14 mouse cellular contexts compared by ENCODE assay signal in genomic region chr1:91051461-91052094, GRCm38 (mm10). TPM values are rescaled to one million over a fixed set of nuclear protein-coding genes. Genes with fewer than 3 reads are reported as not detected.
DNase-seq lines count a peak whose midpoint lies in the region; ATAC-seq and TF ChIP-seq lines count a peak whose summit lies in the region.
"Had no signal": no experiment of that assay in that cellular context is flagged by ENCODE, and none has a peak within 500 bp of the region (broad histone marks: within the 10 kb centered on the region; RNA-seq: fewer than 3 reads in every experiment).

No protein-coding gene starts in this region.

- peaks cover 35% of the 10 kb centered on the region for H3K79me2 ChIP-seq in CH12.LX (replicated peaks; ENCODE audit: control insufficient read depth, extremely low read depth, insufficient read depth, poor library complexity, severe bottlenecking)

- no peak for TF ChIP-seq RAD21 in CH12.LX (IDR thresholded peaks at IDR 0.05; ENCODE audit: low read depth, low read length)

- no peak; the same call in 1 of the 2 replicates for TF ChIP-seq POLR2A in CH12.LX (IDR thresholded peaks at IDR 0.05; ENCODE audit: low read depth, low read length)

- TF ChIP-seq EP300 in CH12.LX (IDR thresholded peaks at IDR 0.05; ENCODE audit: low read length): no peak
- no peak for TF ChIP-seq EP300 in liver, embryonic 14.5 days (IDR thresholded peaks at IDR 0.05; ENCODE audit: low read depth)

- 0 out of 2 replicates have a peak overlapping the region, but pooled peaks have one; percentile 24 for H3K27ac ChIP-seq in kidney, embryonic 15.5 days
- H3K27ac ChIP-seq in kidney, embryonic 14.5 days (ENCODE audit: low read depth, low read length): no peak overlapping the region
- H3K27ac ChIP-seq in CH12.LX (ENCODE audit: insufficient read depth, low read depth): peak overlapping the region; percentile 4; the same call in 1 of the 2 replicates
- no peak overlapping the region for H3K27ac ChIP-seq in liver, embryonic 14.5 days
- H3K27ac ChIP-seq in forebrain, embryonic 12.5 days: no peak overlapping the region
- H3K27ac ChIP-seq: neural tube, embryonic 13.5 days had no signal

- WGBS in kidney, embryonic 15.5 days: 48% methylated on average over 8 of the region's 8 CpGs
- 55% methylated on average over 8 of the region's 8 CpGs for WGBS in kidney, embryonic 14.5 days
- 46% methylated on average over 8 of the region's 8 CpGs for WGBS in liver, embryonic 14.5 days (ENCODE audit: insufficient replicate concordance)
- 79% methylated on average over 8 of the region's 8 CpGs for WGBS in forebrain, embryonic 12.5 days

- DNase-seq in adrenal gland, postnatal 10 days: peak; percentile 1
- DNase-seq in adrenal gland, adult 2 months: no peak
- peak; percentile 34 for DNase-seq in CH12.LX (ENCODE audit: extremely low read depth)
- no peak for DNase-seq in liver, embryonic 14.5 days (ENCODE audit: low read depth in 3 of 3, low spot score in 3 of 3)
- DNase-seq in cerebellum, postnatal 36 days: no peak
- DNase-seq: cerebellum, postnatal 25 days; gastrocnemius, postnatal 10 days; midbrain, embryonic 14.5 days; right cerebral cortex, adult 18-20 months; thymus, postnatal 4 days had no signal

- no peak for ATAC-seq in kidney, embryonic 15.5 days (replicated peaks; ENCODE audit: low FRiP score)
- ATAC-seq in kidney, embryonic 14.5 days (ENCODE audit: low FRiP score, low TSS enrichment): no peak
- no peak for ATAC-seq in liver, embryonic 14.5 days (ENCODE audit: insufficient read depth)
- no peak for ATAC-seq in forebrain, embryonic 12.5 days (ENCODE audit: low FRiP score)

- H3K9me3 ChIP-seq in kidney, embryonic 15.5 days (replicated peaks): no peaks in the 10 kb centered on the region
- no peaks in the 10 kb centered on the region for H3K9me3 ChIP-seq in kidney, embryonic 14.5 days (ENCODE audit: control insufficient read depth, low read length)
- H3K9me3 ChIP-seq in CH12.LX (replicated peaks; ENCODE audit: low read length): no peaks in the 10 kb centered on the region
- H3K9me3 ChIP-seq in liver, embryonic 14.5 days (ENCODE audit: control insufficient read depth, low read length): no peaks in the 10 kb centered on the region
- no peaks in the 10 kb centered on the region for H3K9me3 ChIP-seq in forebrain, embryonic 12.5 days
- H3K9me3 ChIP-seq: neural tube, embryonic 13.5 days had no signal

- no peaks in the 10 kb centered on the region for H3K36me3 ChIP-seq in kidney, embryonic 15.5 days
- H3K36me3 ChIP-seq in kidney, embryonic 14.5 days (ENCODE audit: control insufficient read depth, insufficient read depth, low read length): no peaks in the 10 kb centered on the region
- H3K36me3 ChIP-seq in CH12.LX (replicated peaks in 1 of 2; ENCODE audit: control insufficient read depth in 1 of 2, insufficient read depth in 1 of 2, low read length in 1 of 2): peaks cover 0 to 7% of the 10 kb centered on the region in 2 experiments
- H3K36me3 ChIP-seq in liver, embryonic 14.5 days (replicated peaks; ENCODE audit: control insufficient read depth, insufficient read depth, low read depth): no peaks in the 10 kb centered on the region
- H3K36me3 ChIP-seq in forebrain, embryonic 12.5 days (replicated peaks): no peaks in the 10 kb centered on the region
- H3K36me3 ChIP-seq: neural tube, embryonic 13.5 days had no signal

- no peaks in the 10 kb centered on the region for H3K27me3 ChIP-seq in kidney, embryonic 15.5 days
- no peaks in the 10 kb centered on the region for H3K27me3 ChIP-seq in kidney, embryonic 14.5 days (ENCODE audit: control insufficient read depth, insufficient read depth, low read length)
- H3K27me3 ChIP-seq in CH12.LX (replicated peaks): no peaks in the 10 kb centered on the region
- no peaks in the 10 kb centered on the region; the same call in none of the 2 replicates for H3K27me3 ChIP-seq in liver, embryonic 14.5 days (ENCODE audit: control insufficient read depth, insufficient read depth, low read length)
- H3K27me3 ChIP-seq in forebrain, embryonic 12.5 days: peaks cover 35% of the 10 kb centered on the region

- H3K9ac ChIP-seq in kidney, embryonic 15.5 days: no peak overlapping the region
- H3K9ac ChIP-seq in kidney, embryonic 14.5 days (ENCODE audit: low read depth, low read length): no peak overlapping the region
- peak overlapping the region; percentile 83 for H3K9ac ChIP-seq in CH12.LX (ENCODE audit: insufficient read depth, low read depth)
- no peak overlapping the region for H3K9ac ChIP-seq in liver, embryonic 14.5 days (replicated peaks)
- no peak overlapping the region for H3K9ac ChIP-seq in forebrain, embryonic 12.5 days

- peaks cover 48% of the 10 kb centered on the region for H3K4me1 ChIP-seq in kidney, embryonic 15.5 days
- peaks cover 24% of the 10 kb centered on the region for H3K4me1 ChIP-seq in kidney, embryonic 14.5 days (ENCODE audit: control insufficient read depth, insufficient read depth, low read length)
- H3K4me1 ChIP-seq in CH12.LX (ENCODE audit: control insufficient read depth in 1 of 2, insufficient read depth in 2 of 2): peaks cover 15 to 47% of the 10 kb centered on the region in 2 experiments
- peaks cover 0 to 17% of the 10 kb centered on the region in 2 experiments; a peak in 2 of 4 replicates for H3K4me1 ChIP-seq in liver, embryonic 14.5 days (replicated peaks; ENCODE audit: control insufficient read depth in 2 of 2, insufficient read depth in 2 of 2, low read length in 1 of 2)
- H3K4me1 ChIP-seq in forebrain, embryonic 12.5 days: peaks cover 20% of the 10 kb centered on the region

- H3K4me3 ChIP-seq in kidney, embryonic 15.5 days (replicated peaks): no peak overlapping the region
- H3K4me3 ChIP-seq in kidney, embryonic 14.5 days (ENCODE audit: low read length): no peak overlapping the region
- peak overlapping the region; percentile 66 to 83 (median 73) for H3K4me3 ChIP-seq in CH12.LX (replicated peaks in 1 of 3; ENCODE audit: low read depth in 2 of 3, low read length in 2 of 3, poor library complexity in 1 of 3)
- H3K4me3 ChIP-seq in liver, embryonic 14.5 days (ENCODE audit: insufficient read depth in 1 of 2, low read depth in 2 of 2, low read length in 2 of 2): no peak overlapping the region
- no peak overlapping the region for H3K4me3 ChIP-seq in forebrain, embryonic 12.5 days (replicated peaks)

- in situ Hi-C loops in CH12.LX (cut with MboI; ENCODE audit: low pct_ligation_motif_present, low pct_unique_long_range_greater_than_20kb, low sequenced_read_pairs): no loop called here

- peak in 1 of 2 experiments; percentile 28; a peak in 2 of 4 replicates for TF ChIP-seq CTCF in CH12.LX (conservative IDR thresholded peaks at IDR 0.05 in 1 of 2, IDR thresholded peaks at IDR 0.05 in 1 of 2; ENCODE audit: low read depth in 2 of 2, low read length in 2 of 2)
- peak; percentile 14; the same call in 1 of the 2 replicates for TF ChIP-seq CTCF in liver, embryonic 14.5 days (IDR thresholded peaks at IDR 0.05; ENCODE audit: low read depth)

- dilution Hi-C loops in CH12.LX (cut with MboI; ENCODE audit: extremely low pct_ligation_motif_present, extremely low pct_unique_long_range_greater_than_20kb, low sequenced_read_pairs): no loop called here

- H3K4me2 ChIP-seq in kidney, embryonic 15.5 days: peak overlapping the region; percentile 98
- no peak overlapping the region; the same call in 1 of the 2 replicates for H3K4me2 ChIP-seq in kidney, embryonic 14.5 days (replicated peaks; ENCODE audit: low read depth, low read length)
- H3K4me2 ChIP-seq in CH12.LX (ENCODE audit: insufficient read depth, low read depth, poor library complexity, severe bottlenecking): peak overlapping the region; percentile 98
- peak overlapping the region; percentile 2; the same call in 1 of the 2 replicates for H3K4me2 ChIP-seq in liver, embryonic 14.5 days (ENCODE audit: low read depth)
- H3K4me2 ChIP-seq in forebrain, embryonic 12.5 days: no peak overlapping the region

TF ChIP-seq in CH12.LX, 34 proteins besides CTCF, POLR2A, EP300 and RAD21:
- peak; percentile 24 for TF ChIP-seq SMC3 (IDR thresholded peaks at IDR 0.05; ENCODE audit: low read depth, low read length)
- TF ChIP-seq MAX (IDR thresholded peaks at IDR 0.05; ENCODE audit: low read length): 0 out of 2 replicates have a peak, but pooled peaks have one; percentile 63
- no peak for TF ChIP-seq GABPA (IDR thresholded peaks at IDR 0.05; ENCODE audit: insufficient replicate concordance, low read depth, low read length)
- TF ChIP-seq MYC (IDR thresholded peaks at IDR 0.05; ENCODE audit: low read depth, low read length): peak; percentile 78
- 0 out of 2 replicates have a peak, but pooled peaks have one; percentile 15 for TF ChIP-seq MAZ (IDR thresholded peaks at IDR 0.05; ENCODE audit: low read depth, low read length)

RNA-seq across cellular contexts. Expression of gene Lrrfip1, which starts 53.0 kb away (rescaled TPM):
- total RNA-seq in adrenal gland, postnatal 10 days (2021): 10 to 100 TPM; 42.7 to 57.2 TPM
- total RNA-seq in adrenal gland, adult 2 months (2021): 10 to 100 TPM; 63.2 to 63.4 TPM
- polyA plus RNA-seq in adrenal gland, adult 2 months (2012; rRNA removed): 9.2 and 9.4 TPM in 2 replicates
- polyA plus RNA-seq in kidney, embryonic 15.5 days (2015; fragmentation: Nextera tagmentation; extraction: Ambion mirVana): 42.6 and 43.9 TPM in 2 replicates
- 25.7 and 33.6 TPM in 2 replicates for polyA plus RNA-seq in kidney, embryonic 14.5 days (2014; fragmentation: Nextera tagmentation; extraction: Ambion mirVana)
- total RNA-seq in CH12.LX (2012; rRNA removed): 19.1 and 22.8 TPM in 2 replicates
- 16.9 and 17.2 TPM in 2 replicates for total RNA-seq in CH12.LX (2014; rRNA removed)
- 30.5 and 31.7 TPM in 2 replicates for polyA plus RNA-seq in CH12.LX (2012; ENCODE audit: insufficient read length, low read depth)
- polyA plus RNA-seq in liver, embryonic 14.5 days (2012; rRNA removed): 4.6 and 9.4 TPM in 2 replicates
- polyA plus RNA-seq in liver, embryonic 14.5 days (2014; fragmentation: Nextera tagmentation; extraction: Ambion mirVana): 10.0 and 12.5 TPM in 2 replicates
- polyA plus RNA-seq in forebrain, embryonic 12.5 days (2016; fragmentation: Nextera tagmentation; extraction: Ambion mirVana): 19.6 and 19.9 TPM in 2 replicates

Comparison
In these comparisons a context has a peak if more than half of its experiments do, and no peak if none do; other contexts are left out.
1. DNase-seq: peak in adrenal gland, postnatal 10 days (single experiment) and CH12.LX (single experiment); none in adrenal gland, adult 2 months (single experiment), liver, embryonic 14.5 days (0 of 3) and cerebellum, postnatal 36 days (0 of 2).
2. H3K27ac ChIP-seq: peak in kidney, embryonic 15.5 days (single experiment) and CH12.LX (single experiment); none in kidney, embryonic 14.5 days (single experiment), liver, embryonic 14.5 days (single experiment) and forebrain, embryonic 12.5 days (single experiment).
3. H3K4me2 ChIP-seq: peak in kidney, embryonic 15.5 days (single experiment), CH12.LX (single experiment) and liver, embryonic 14.5 days (single experiment); none in kidney, embryonic 14.5 days (single experiment) and forebrain, embryonic 12.5 days (single experiment).
4. H3K4me3 ChIP-seq: peak in CH12.LX (3 of 3); none in kidney, embryonic 15.5 days (single experiment), kidney, embryonic 14.5 days (single experiment), liver, embryonic 14.5 days (0 of 2) and forebrain, embryonic 12.5 days (single experiment).